Mouse (Mus musculus) midbrain, embryonic 11.5 days (tissue): Measurements from ENCODE around the gene Amotl1. TPM values are rescaled to one million over a fixed set of nuclear protein-coding genes. Genes with fewer than 3 reads are reported as not detected.

Source experiments
- ATAC-seq: fragments of 200-750 bp; cut with Nextera tagmentation; 2 replicates; pipeline ENCODE4 v1.8.0; 2017; ENCODE audit warnings: moderate TSS enrichment, moderate library complexity; ENCODE audit not compliant: low FRiP score
- DNase-seq: peaks from one replicate; pipeline ENCODE4 v3.0.0; 2015; ENCODE audit warnings: low spot score; ENCODE audit errors: missing footprints
- H3K27ac ChIP-seq: fragments of 300-500 bp; sonication (generic); 2 replicates; pipeline ENCODE4 v1.5.1; 2014; ENCODE audit warnings: low read depth, low read length
- H3K27me3 ChIP-seq: fragments of 300-500 bp; sonication (generic); 2 replicates; pipeline ENCODE4 v1.6.1; 2014; ENCODE audit warnings: mild to moderate bottlenecking, low read length, moderate library complexity, mixed read lengths; ENCODE audit not compliant: control insufficient read depth, insufficient read depth
- H3K36me3 ChIP-seq: fragments of 300-500 bp; sonication (generic); 2 replicates; pipeline ENCODE4 v1.6.1; 2014; ENCODE audit warnings: mild to moderate bottlenecking, low read length, moderate library complexity, mixed read lengths; ENCODE audit not compliant: control insufficient read depth, insufficient read depth
- H3K4me1 ChIP-seq: fragments of 300-500 bp; sonication (generic); 2 replicates; pipeline ENCODE4 v1.6.1; 2014; ENCODE audit warnings: low read length; ENCODE audit not compliant: control insufficient read depth, insufficient read depth
- H3K4me2 ChIP-seq: fragments of 300-500 bp; sonication (generic); 2 replicates; pipeline ENCODE4 v1.6.1; 2014; ENCODE audit warnings: mild to moderate bottlenecking, moderate library complexity
- H3K4me3 ChIP-seq: fragments of 300-500 bp; sonication (generic); 2 replicates; pipeline ENCODE4 v1.5.1; 2014; ENCODE audit warnings: low read depth, low read length
- H3K9ac ChIP-seq: fragments of 300-500 bp; sonication (generic); 2 replicates; pipeline ENCODE4 v1.6.1; 2014; ENCODE audit warnings: low read length
- H3K9me3 ChIP-seq: fragments of 300-500 bp; sonication (generic); 2 replicates; pipeline ENCODE4 v1.6.1; 2016; ENCODE audit warnings: low read length; ENCODE audit not compliant: control insufficient read depth
- WGBS: fragments of 180-500 bp; shearing (Covaris S2); extraction: QIAGEN DNeasy Blood & Tissue Kit; methylation state at CpG from one replicate; pipeline ENCODE4 v1.1.7; 2014; 5-methylcytosine and 5-hydroxymethylcytosine counted together
- polyA plus RNA-seq: library from polyadenylated mRNA; unstranded; fragments of >200 nt; fragmentation: Nextera tagmentation; extraction: Ambion mirVana; gene quantifications from 2 replicates; pipeline ENCODE4 v1.2.1, GENCODE M21; 2014

Gene Amotl1
- polyA plus RNA-seq, 1 experiment from 2014 or later, result 15.2 TPM

GRCm38 (mm10) chr9:14668382-14668781 lies 23.5 kb upstream of the Amotl1 start:
- Histone ChIP-seq H3K27ac (no peak overlapping the region), H3K4me3 (no peak overlapping the region), H3K4me1 (no peaks in the 10 kb centered on the region), H3K4me2 (no peak overlapping the region), H3K9me3 (no peaks in the 10 kb centered on the region), H3K36me3 (no peaks in the 10 kb centered on the region), H3K9ac (no peak overlapping the region), H3K27me3 (no peaks in the 10 kb centered on the region)
- WGBS, result 81% methylated on average over 3 of the region's 3 CpGs
- no peak for ATAC-seq
- DNase-seq, result no peak

- Histone ChIP-seq H3K36me3 (no peaks in the 10 kb centered on the region), H3K9ac (no peak overlapping the region), H3K27me3 (no peaks in the 10 kb centered on the region), H3K27ac (no peak overlapping the region), H3K4me1 (no peaks in the 10 kb centered on the region), H3K4me2 (no peak overlapping the region), H3K4me3 (no peak overlapping the region), H3K9me3 (no peaks in the 10 kb centered on the region)
- DNase-seq, result no peak
- 93% methylated on average over 3 of the region's 3 CpGs for WGBS
- ATAC-seq, result no peak
These were observed 21.2 kb upstream of the Amotl1 start for GRCm38 (mm10) chr9:14666071-14666470.

GRCm38 (mm10) chr9:14663591-14663990 lies 18.7 kb upstream of the Amotl1 start:
- H3K27ac ChIP-seq, result no peak overlapping the region
- H3K4me1 ChIP-seq, result no peaks in the 10 kb centered on the region
- ATAC-seq (no peak), DNase-seq (no peak)
- no peak overlapping the region for H3K4me3 ChIP-seq
- H3K4me2 ChIP-seq, result no peak overlapping the region
- no peaks in the 10 kb centered on the region for H3K9me3 ChIP-seq
- no peaks in the 10 kb centered on the region for H3K36me3 ChIP-seq
- H3K27me3 ChIP-seq, result no peaks in the 10 kb centered on the region
- WGBS, result 93% methylated on average over 2 of the region's 2 CpGs
- no peak overlapping the region for H3K9ac ChIP-seq

- no peak overlapping the region for H3K4me2 ChIP-seq
- H3K36me3 ChIP-seq, result no peaks in the 10 kb centered on the region
- 68% methylated on average over 7 of the region's 7 CpGs for WGBS
- no peak overlapping the region for H3K27ac ChIP-seq
- H3K4me1 ChIP-seq, result no peaks in the 10 kb centered on the region
- ATAC-seq (no peak), DNase-seq (no peak)
- H3K4me3 ChIP-seq, result no peak overlapping the region
- H3K9me3 ChIP-seq, result no peaks in the 10 kb centered on the region
- H3K9ac ChIP-seq, result no peak overlapping the region
- no peaks in the 10 kb centered on the region for H3K27me3 ChIP-seq
These were observed 18.0 kb upstream of the Amotl1 start for GRCm38 (mm10) chr9:14662876-14663275.

- H3K27ac ChIP-seq, result no peak overlapping the region
- H3K9ac ChIP-seq, result no peak overlapping the region
- DNase-seq, result no peak
- H3K4me1 ChIP-seq, result no peaks in the 10 kb centered on the region
- H3K4me2 ChIP-seq, result no peak overlapping the region
- no peaks in the 10 kb centered on the region for H3K9me3 ChIP-seq
- no peaks in the 10 kb centered on the region for H3K27me3 ChIP-seq
- no peak overlapping the region for H3K4me3 ChIP-seq
- WGBS, result 91% methylated on average over 9 of the region's 9 CpGs
- ATAC-seq, result no peak
- no peaks in the 10 kb centered on the region for H3K36me3 ChIP-seq
These were observed 17.3 kb upstream of the Amotl1 start for GRCm38 (mm10) chr9:14662138-14662537.

- H3K27ac ChIP-seq, result no peak overlapping the region
- no peaks in the 10 kb centered on the region for H3K9me3 ChIP-seq
- DNase-seq (no peak), ATAC-seq (no peak)
- H3K9ac ChIP-seq, result no peak overlapping the region
- no peaks in the 10 kb centered on the region for H3K27me3 ChIP-seq
- WGBS, result 56% methylated on average over 2 of the region's 2 CpGs
- H3K4me3 ChIP-seq, result no peak overlapping the region
- H3K4me2 ChIP-seq, result no peak overlapping the region
- no peaks in the 10 kb centered on the region for H3K4me1 ChIP-seq
- no peaks in the 10 kb centered on the region for H3K36me3 ChIP-seq
These were observed 13.1 kb upstream of the Amotl1 start for GRCm38 (mm10) chr9:14657926-14658325.

- WGBS, result 73% methylated on average over 2 of the region's 2 CpGs
These were observed 9.2 kb upstream of the Amotl1 start for GRCm38 (mm10) chr9:14654010-14654409.

GRCm38 (mm10) chr9:14652761-14653160 lies 7.9 kb upstream of the Amotl1 start:
- 36% methylated on average over 1 of the region's 1 CpGs for WGBS
- no peak for ATAC-seq
- Histone ChIP-seq H3K9me3 (no peaks in the 10 kb centered on the region), H3K4me1 (no peaks in the 10 kb centered on the region), H3K9ac (no peak overlapping the region), H3K36me3 (no peaks in the 10 kb centered on the region), H3K27me3 (no peaks in the 10 kb centered on the region), H3K4me2 (no peak overlapping the region), H3K27ac (no peak overlapping the region), H3K4me3 (no peak overlapping the region)
- DNase-seq, result no peak

More at GRCm38 (mm10) chr9:14654010-14654409, 9.2 kb upstream of the Amotl1 start:
- Histone ChIP-seq H3K4me3 (no peak overlapping the region), H3K4me1 (no peaks in the 10 kb centered on the region), H3K27ac (no peak overlapping the region), H3K9me3 (no peaks in the 10 kb centered on the region), H3K27me3 (no peaks in the 10 kb centered on the region), H3K36me3 (no peaks in the 10 kb centered on the region), H3K4me2 (no peak overlapping the region), H3K9ac (no peak overlapping the region)
- no peak for DNase-seq
- ATAC-seq, result no peak

GRCm38 (mm10) chr9:14647849-14648248 lies 3.0 kb upstream of the Amotl1 start:
- peak; percentile 12 for DNase-seq
- H3K9ac ChIP-seq, result no peak overlapping the region
- H3K4me1 ChIP-seq, result peaks cover 8% of the 10 kb centered on the region
- H3K4me2 ChIP-seq, result no peak overlapping the region
- no peaks in the 10 kb centered on the region for H3K27me3 ChIP-seq
- 89% methylated on average over 8 of the region's 8 CpGs for WGBS
- no peaks in the 10 kb centered on the region for H3K9me3 ChIP-seq
- no peak overlapping the region for H3K27ac ChIP-seq
- H3K4me3 ChIP-seq, result no peak overlapping the region
- ATAC-seq, result no peak
- H3K36me3 ChIP-seq, result no peaks in the 10 kb centered on the region

- DNase-seq (peak; percentile 54), ATAC-seq (no peak)
- H3K27ac ChIP-seq, result no peak overlapping the region
- H3K27me3 ChIP-seq, result no peaks in the 10 kb centered on the region
- no peaks in the 10 kb centered on the region for H3K9me3 ChIP-seq
- no peak overlapping the region for H3K4me3 ChIP-seq
- no peaks in the 10 kb centered on the region for H3K36me3 ChIP-seq
- H3K4me1 ChIP-seq, result peaks cover 19% of the 10 kb centered on the region
- H3K4me2 ChIP-seq, result no peak overlapping the region
- H3K9ac ChIP-seq, result no peak overlapping the region
- 100% methylated on average over 1 of the region's 1 CpGs for WGBS
These were observed 1.8 kb upstream of the Amotl1 start for GRCm38 (mm10) chr9:14646641-14647040.
